Mouse (Mus musculus) megakaryocyte-erythroid progenitor cell, adult 5-6 weeks (primary cell): ENCODE measurements around the gene Gnb3. TPM values are rescaled to one million over a fixed set of nuclear protein-coding genes. Genes with fewer than 3 reads are reported as not detected.
A peak's percentile ranks its signal among the peaks of the same experiment; 100 is the strongest.
"Not testable (repeated sequence)": the region's sequence is repeated elsewhere in the genome, so short reads cannot be mapped to it uniquely, and the experiment has no call there.

Source experiments
- ATAC-seq: replicated peaks from 2 replicates; pipeline ENCODE4 v1.8.0; 2016; ENCODE audit warnings: mild to moderate bottlenecking, inconsistent platforms; ENCODE audit not compliant: severe bottlenecking, poor library complexity, low FRiP score, low TSS enrichment
- total RNA-seq, 2 experiments: library from RNA; stranded (forward) in 1 of 2; stranded (reverse) in 1 of 2; fragments of 200-1000, 215-1000 nt in 1 of 2; fragments of >200 nt in 1 of 2; fragmentation: Nextera tagmentation in 1 of 2; gene quantifications; 2 replicates each; pipeline ENCODE4 v1.2.3; 2014 to 2017

Gnb3 gene
- total RNA-seq, 2 experiments from 2014 or later = not detected

DNA sequence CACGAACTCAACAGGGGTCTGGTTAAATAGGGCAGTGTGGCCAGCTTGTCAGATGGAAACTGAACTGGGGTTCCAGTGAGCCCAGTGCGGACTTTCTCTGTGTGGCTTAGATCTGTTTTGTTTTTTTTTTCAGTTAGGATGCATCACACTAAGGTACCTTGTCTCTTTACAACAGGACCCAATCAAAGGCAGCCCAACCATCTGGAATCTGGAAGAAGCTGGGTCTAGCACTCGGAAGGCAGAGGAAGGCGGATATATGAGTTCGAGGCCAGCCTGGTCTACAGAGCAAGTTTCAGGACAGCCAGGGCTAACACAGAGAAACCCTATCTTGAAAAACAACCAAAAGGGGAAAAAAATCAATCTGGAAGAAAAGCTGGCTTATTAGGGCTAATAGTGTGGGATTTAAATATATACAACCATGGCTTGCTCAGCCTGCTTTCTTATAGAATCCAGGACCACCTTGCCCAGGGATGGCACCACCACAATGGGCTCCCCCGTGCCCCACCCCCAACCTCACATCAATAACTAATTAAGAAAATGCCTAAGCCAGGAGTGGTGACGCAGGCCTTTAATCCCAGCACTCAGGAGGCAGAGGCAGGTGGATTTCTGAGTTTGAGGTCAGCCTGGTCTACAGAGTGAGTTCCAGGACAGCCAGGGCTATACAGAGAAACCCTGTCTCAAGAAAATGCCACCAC, 33.5 kb downstream of the Gnb3 start:
- ATAC-seq = no peak

DNA sequence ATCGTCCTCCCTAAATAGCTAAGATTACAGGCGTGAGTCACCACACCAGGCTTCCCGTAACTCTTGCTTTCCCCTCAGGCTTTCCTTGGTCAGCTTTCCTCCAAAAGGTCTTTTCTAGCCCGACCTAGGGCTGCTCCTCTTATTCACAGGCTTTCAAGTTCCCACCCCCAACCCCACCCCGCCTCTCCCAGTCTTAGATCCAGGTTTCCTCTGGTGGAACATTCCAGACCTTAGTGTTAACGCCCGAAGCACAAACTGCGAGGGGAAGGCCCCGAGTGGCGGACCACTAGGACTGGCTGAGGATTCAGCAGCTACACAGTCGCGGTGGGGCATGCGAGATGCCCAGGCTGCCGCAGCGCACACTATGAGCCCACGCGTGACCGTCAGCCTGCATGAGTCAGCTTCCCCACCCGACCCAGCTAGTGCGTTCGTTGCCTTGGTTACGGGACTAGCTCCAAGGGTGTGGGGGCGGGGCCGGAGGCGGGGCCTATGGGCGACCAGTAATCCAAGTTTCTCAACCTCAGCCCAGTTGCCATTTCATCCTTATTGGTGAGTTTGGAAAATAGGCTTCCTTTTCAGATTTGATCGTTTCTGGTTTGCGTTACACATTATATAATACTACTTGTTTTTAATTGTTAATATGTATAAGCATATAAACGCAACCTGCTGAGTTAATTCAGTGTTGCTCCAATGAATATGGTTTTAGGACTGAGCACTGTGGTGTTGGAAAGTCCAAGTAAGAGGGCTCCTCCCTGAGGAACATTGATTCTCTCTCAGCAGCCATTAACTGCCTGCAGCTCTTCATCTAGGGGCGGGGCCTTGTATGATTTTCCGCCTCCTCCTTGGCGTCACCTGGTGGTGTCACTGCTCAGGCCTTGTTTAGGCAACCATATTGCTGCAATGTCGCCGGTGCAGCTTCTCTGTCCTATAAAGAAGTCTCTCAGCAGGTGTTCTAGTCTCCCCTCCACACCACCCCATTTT, 34.4 kb downstream of the Gnb3 start:
- ATAC-seq = peak; percentile 68

DNA sequence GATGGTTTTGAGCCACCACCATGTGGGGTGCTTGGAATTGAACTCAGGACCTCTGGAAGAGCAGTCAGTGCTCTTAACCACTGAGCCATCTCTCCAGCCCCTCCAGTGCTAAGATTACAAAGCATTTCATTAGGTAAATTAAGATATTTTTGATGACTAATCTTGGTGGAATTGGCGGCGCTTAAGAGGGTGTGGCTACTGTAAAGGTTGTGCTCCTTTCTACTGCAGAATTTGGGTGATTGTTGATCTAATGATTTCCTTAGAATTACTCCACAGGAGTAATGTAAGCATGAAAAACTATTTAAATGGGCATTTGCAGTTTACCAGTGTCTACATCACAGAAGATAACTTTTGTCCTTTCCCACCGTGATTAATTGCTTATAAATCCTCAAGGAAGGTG, 35.7 kb downstream of the Gnb3 start:
- no peak for ATAC-seq

DNA sequence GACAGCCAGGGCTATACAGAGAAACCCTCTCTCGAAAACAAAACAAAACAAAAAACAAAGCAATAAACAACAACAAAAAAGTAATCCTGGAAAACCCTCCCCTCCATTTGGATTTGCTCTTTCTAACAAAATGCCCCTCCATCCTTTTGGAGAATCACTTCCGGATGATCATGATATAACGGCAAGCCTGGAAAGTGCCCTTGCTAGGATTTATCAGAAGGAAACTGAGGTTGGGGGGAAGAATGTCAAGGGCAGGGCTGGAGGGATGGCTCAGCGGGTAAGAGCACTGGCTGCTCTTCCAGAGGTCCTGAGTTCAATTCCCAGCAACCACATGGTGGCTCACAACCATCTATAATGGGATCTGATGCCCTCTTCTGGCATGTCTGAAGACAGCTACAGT, 36.4 kb downstream of the Gnb3 start:
- ATAC-seq = not testable (repeated sequence)

DNA sequence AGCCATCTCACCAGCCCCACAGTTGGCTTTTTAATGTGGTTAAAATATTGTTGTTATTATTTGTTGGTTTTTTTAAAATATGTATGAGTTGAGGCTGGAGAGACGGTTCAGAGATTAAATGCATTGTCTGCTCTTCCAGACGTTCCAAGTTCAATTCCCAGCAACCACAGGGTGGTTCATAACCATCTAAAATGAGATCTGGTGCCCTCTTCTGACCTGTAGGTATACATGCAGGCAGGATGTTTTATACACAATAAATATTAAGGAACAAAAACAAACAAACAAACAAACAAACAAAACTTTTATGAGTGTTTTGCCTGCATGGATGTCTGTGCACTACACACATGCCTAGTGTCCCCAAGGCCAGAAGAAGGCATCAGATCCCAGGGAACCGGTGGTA, 37.0 kb downstream of the Gnb3 start:
- ATAC-seq = no peak

DNA sequence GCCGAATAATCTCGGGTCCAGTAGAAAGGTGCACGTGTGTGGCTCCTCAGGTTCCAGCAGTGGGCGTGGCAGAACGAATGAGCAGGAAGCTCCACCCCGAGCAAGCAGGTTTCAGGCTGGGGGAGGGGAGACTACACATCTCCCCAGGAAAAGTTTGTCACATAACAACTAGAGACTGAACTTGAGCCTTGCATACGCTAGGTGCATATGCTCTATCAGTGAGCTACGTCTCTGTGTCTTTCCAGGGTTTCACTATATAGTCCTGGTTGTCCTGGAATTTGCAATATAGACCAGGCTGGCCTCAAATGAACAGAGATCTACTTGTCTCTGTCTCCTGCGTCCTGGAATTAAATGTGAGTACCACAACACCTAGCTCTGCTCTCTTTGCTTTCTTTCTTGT, 37.7 kb downstream of the Gnb3 start:
- ATAC-seq = peak; percentile 46

DNA sequence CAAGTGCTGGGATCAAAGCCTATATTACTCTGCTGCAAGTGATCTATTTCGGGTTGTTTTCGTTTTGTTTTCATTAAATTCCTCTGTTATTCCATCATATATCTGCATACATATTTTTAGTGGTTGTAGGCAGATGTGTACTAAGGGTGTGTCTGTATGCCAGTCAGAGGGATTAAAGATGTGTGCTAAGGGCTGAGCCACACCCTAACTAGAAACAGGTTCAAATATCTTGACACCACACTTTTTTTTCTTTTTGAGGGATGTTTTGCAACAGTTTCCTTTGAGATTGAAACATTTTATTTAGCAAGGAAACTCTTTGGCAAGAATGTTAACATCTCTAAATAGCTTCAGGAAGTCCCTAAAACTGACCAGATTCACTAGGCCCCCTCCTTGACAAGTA, 43.9 kb downstream of the Gnb3 start:
- ATAC-seq = no peak

DNA sequence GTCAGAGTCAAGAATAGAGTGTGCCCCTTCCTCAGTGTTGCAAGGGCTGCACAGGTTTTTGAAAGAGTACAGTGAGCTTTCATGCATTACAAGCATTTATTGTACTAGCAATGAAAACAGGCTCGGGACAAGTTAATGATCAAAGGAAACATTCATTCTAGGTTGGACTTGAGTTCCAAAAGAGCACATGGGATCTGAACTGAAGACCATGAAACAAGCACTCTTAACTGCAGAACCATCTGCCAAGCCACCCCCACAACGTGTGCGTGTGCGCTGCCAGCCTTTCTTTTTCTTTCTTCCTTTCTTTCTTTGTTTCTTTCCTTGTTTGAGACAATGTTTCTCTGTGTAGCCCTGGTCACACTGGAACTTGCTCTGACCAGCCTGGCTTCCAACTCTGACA, 44.3 kb downstream of the Gnb3 start:
- ATAC-seq = peak; percentile 34; the same call in 1 of the 2 replicates

DNA sequence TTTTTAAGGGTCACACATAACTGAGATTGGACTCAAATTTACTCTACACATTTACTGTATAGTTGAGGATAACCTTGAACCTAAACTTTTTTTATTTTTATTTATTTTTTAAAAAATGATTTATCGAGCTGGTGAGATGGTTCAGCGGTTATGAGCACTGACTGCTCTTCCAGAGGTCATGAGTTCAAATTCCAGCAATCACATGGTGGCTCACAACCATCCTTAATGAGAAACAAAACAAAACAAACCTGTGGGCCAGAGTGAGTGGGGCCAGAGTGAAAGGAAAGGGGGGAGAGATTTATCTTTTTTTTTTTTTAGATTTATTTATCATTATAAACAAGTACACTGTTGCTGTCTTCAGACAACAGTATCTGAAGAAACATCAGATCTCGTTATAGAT, 48.2 kb downstream of the Gnb3 start:
- ATAC-seq = no peak

DNA sequence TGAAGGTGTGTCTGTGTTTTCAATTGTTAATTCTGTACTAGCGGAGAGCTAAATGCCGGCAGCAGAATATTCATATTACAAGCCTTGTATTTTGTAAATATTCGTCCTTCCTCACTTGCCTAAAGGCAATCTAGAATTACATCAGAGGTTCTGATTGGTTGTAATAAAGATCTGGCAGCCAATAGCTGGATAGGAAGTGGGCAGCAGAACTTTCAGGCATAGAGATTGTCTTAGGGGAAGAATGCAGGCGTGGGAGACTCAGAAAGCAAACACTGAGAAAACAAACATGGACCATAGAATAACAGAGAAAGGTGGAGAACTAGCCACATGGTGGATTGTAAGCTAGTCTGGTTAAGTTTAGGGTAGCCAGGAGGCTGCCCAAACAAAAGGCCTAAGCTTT, 50.0 kb downstream of the Gnb3 start:
- no peak for ATAC-seq

DNA sequence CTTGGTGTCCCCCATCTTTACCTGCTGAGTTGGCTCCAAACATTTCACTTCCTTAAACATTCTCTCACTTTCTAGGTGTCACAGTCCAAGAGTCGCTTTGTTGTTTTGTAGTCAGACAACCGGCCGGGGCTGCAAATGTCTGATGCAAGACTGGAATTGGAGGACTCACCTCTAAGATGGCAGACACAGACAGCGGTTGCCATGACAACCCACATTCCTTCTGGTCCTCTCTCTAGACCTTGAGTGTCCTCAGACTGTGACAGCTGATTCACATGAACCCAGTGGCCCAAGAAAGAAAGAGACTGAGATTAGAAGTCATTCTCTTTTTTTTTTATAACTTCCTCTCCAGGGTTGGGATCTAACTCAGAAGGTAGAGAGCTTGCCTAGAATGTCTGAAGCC, 50.6 kb downstream of the Gnb3 start:
- no peak for ATAC-seq

DNA sequence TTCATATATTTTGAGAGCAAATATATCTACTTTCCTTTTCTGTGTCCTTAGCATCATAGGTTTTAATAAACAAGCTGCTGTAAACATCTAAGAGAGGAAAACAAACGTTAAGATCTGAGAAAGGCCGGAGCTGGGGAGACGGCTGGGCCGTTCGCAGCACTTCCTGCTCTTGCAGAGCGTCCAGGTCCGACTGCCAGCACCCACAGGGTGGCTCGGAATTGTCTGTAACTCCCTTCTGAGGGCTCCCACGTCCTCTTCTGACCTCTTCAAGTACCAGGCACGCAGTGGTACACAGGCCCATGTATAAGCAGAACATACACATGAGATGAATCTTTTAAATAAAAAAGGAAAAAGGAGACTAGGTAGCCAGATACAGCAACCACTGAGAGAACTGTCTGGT, 52.4 kb downstream of the Gnb3 start:
- ATAC-seq = no peak

DNA sequence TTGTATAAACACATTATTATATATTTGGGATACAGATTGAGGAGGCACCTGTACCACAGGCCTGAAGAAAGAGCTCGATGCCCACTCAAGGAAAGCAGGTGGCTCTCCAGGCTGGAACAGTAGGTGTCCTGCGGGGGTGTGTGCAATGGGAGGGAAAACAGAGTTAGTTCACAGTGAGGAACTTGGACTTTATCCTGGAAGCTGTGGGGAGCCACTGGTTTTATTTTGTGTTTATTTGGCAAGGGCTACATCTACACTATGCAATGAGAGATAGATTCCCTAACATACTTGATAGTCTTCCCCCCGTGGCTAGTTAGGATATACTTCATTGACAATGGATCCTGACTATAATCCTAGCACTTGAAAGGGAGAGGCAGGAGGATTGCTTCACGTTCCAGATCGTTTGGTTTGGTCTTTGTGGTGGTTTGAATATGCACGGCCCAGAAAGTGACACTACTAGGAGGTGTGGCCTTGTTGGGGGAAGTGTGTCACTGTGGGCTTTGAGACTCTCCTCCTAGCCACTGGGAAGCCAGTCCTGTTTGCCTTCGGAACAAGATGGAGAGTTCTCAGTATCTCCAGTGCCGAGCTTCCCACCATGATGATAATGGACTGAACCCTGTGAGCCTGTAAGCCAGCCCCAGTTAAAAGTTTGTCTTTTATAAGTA, 53.2 kb downstream of the Gnb3 start:
- no peak for ATAC-seq

Other genes with a start within 250 kb of the Gnb3 start
- not detected in 2 replicates for gene C1s2, start 204.2 kb downstream of the Gnb3 start, total RNA-seq (2014; fragmentation: Nextera tagmentation)
- gene C1s2, start 204.2 kb downstream of the Gnb3 start, total RNA-seq (2017) = not detected in 2 replicates
- gene Lpcat3, start 177.2 kb downstream of the Gnb3 start, total RNA-seq (2014; fragmentation: Nextera tagmentation) = 78.8 and 91.1 TPM in 2 replicates
- gene Lpcat3, start 177.2 kb downstream of the Gnb3 start, total RNA-seq (2017) = 53.1 and 89.0 TPM in 2 replicates
- gene Emg1, start 128.1 kb downstream of the Gnb3 start, total RNA-seq (2014; fragmentation: Nextera tagmentation) = 242 and 387 TPM in 2 replicates
- gene Emg1, start 128.1 kb downstream of the Gnb3 start, total RNA-seq (2017) = 375 and 422 TPM in 2 replicates
- gene Phb2, start 127.9 kb downstream of the Gnb3 start, total RNA-seq (2014; fragmentation: Nextera tagmentation) = 467 and 537 TPM in 2 replicates
- 474 and 558 TPM in 2 replicates for gene Phb2, start 127.9 kb downstream of the Gnb3 start, total RNA-seq (2017)
- gene Ptpn6, start 101.6 kb downstream of the Gnb3 start, total RNA-seq (2014; fragmentation: Nextera tagmentation) = 65.4 and 76.0 TPM in 2 replicates
- gene Ptpn6, start 101.6 kb downstream of the Gnb3 start, total RNA-seq (2017) = 189 and 237 TPM in 2 replicates
- 110 and 141 TPM in 2 replicates for gene Grcc10, start 98.9 kb downstream of the Gnb3 start, total RNA-seq (2014; fragmentation: Nextera tagmentation)
- gene Grcc10, start 98.9 kb downstream of the Gnb3 start, total RNA-seq (2017) = 66.5 and 83.5 TPM in 2 replicates
- gene Gm45234, start 84.3 kb downstream of the Gnb3 start, total RNA-seq (2014; fragmentation: Nextera tagmentation) = not detected in 2 replicates
- gene Gm45234, start 84.3 kb downstream of the Gnb3 start, total RNA-seq (2017) = not detected in 2 replicates
- 12.9 and 14.4 TPM in 2 replicates for gene Atn1, start 83.8 kb downstream of the Gnb3 start, total RNA-seq (2014; fragmentation: Nextera tagmentation)
- gene Atn1, start 83.8 kb downstream of the Gnb3 start, total RNA-seq (2017) = 1.5 and 1.9 TPM in 2 replicates
- gene Eno2, start 70.6 kb downstream of the Gnb3 start, total RNA-seq (2014; fragmentation: Nextera tagmentation) = 0.74 TPM in 1 of 2 replicates, not detected in the other
- not detected in 2 replicates for gene Eno2, start 70.6 kb downstream of the Gnb3 start, total RNA-seq (2017)
- gene Lrrc23, start 60.5 kb downstream of the Gnb3 start, total RNA-seq (2014; fragmentation: Nextera tagmentation) = 0.77 TPM in 1 of 2 replicates, not detected in the other
- 6.7 TPM in 1 of 2 replicates, not detected in the other for gene Lrrc23, start 60.5 kb downstream of the Gnb3 start, total RNA-seq (2017)
- gene Spsb2, start 31.6 kb downstream of the Gnb3 start, total RNA-seq (2014; fragmentation: Nextera tagmentation) = 1.9 and 5.1 TPM in 2 replicates
- 4.1 and 5.5 TPM in 2 replicates for gene Spsb2, start 31.6 kb downstream of the Gnb3 start, total RNA-seq (2017)
- gene Tpi1, start 26.0 kb downstream of the Gnb3 start, total RNA-seq (2014; fragmentation: Nextera tagmentation) = 258 and 264 TPM in 2 replicates
- gene Tpi1, start 26.0 kb downstream of the Gnb3 start, total RNA-seq (2017) = 179 and 201 TPM in 2 replicates
- 85.0 and 100 TPM in 2 replicates for gene Usp5, start 10.8 kb downstream of the Gnb3 start, total RNA-seq (2014; fragmentation: Nextera tagmentation)
- gene Usp5, start 10.8 kb downstream of the Gnb3 start, total RNA-seq (2017) = 75.7 and 80.9 TPM in 2 replicates
- gene Cdca3, start 10.7 kb downstream of the Gnb3 start, total RNA-seq (2014; fragmentation: Nextera tagmentation) = 100 and 181 TPM in 2 replicates
- 90.3 and 111 TPM in 2 replicates for gene Cdca3, start 10.7 kb downstream of the Gnb3 start, total RNA-seq (2017)
- 0.61 and 3.0 TPM in 2 replicates for gene P3h3, start 17.5 kb upstream of the Gnb3 start, total RNA-seq (2014; fragmentation: Nextera tagmentation)
- gene P3h3, start 17.5 kb upstream of the Gnb3 start, total RNA-seq (2017) = 0.89 and 2.2 TPM in 2 replicates
- not detected in 2 replicates for gene Gpr162, start 23.7 kb upstream of the Gnb3 start, total RNA-seq (2014; fragmentation: Nextera tagmentation)
- not detected in 2 replicates for gene Gpr162, start 23.7 kb upstream of the Gnb3 start, total RNA-seq (2017)
- not detected in 2 replicates for gene Cd4, start 47.9 kb upstream of the Gnb3 start, total RNA-seq (2014; fragmentation: Nextera tagmentation)
- gene Cd4, start 47.9 kb upstream of the Gnb3 start, total RNA-seq (2017) = not detected in 2 replicates
- gene Lag3, start 71.4 kb upstream of the Gnb3 start, total RNA-seq (2014; fragmentation: Nextera tagmentation) = 0.09 and 0.35 TPM in 2 replicates
- 1.6 TPM in 1 of 2 replicates, not detected in the other for gene Lag3, start 71.4 kb upstream of the Gnb3 start, total RNA-seq (2017)
- gene Ptms, start 79.8 kb upstream of the Gnb3 start, total RNA-seq (2014; fragmentation: Nextera tagmentation) = 5.3 and 30.7 TPM in 2 replicates
- gene Ptms, start 79.8 kb upstream of the Gnb3 start, total RNA-seq (2017) = 21.6 and 22.1 TPM in 2 replicates
- 103 and 117 TPM in 2 replicates for gene Mlf2, start 91.1 kb upstream of the Gnb3 start, total RNA-seq (2014; fragmentation: Nextera tagmentation)
- 59.2 and 99.1 TPM in 2 replicates for gene Mlf2, start 91.1 kb upstream of the Gnb3 start, total RNA-seq (2017)
- 71.0 and 117 TPM in 2 replicates for gene Cops7a, start 125.3 kb upstream of the Gnb3 start, total RNA-seq (2014; fragmentation: Nextera tagmentation)
- gene Cops7a, start 125.3 kb upstream of the Gnb3 start, total RNA-seq (2017) = 46.8 and 57.5 TPM in 2 replicates
- gene Pianp, start 156.4 kb upstream of the Gnb3 start, total RNA-seq (2014; fragmentation: Nextera tagmentation) = not detected in 2 replicates
- gene Pianp, start 156.4 kb upstream of the Gnb3 start, total RNA-seq (2017) = not detected in 2 replicates
- gene Zfp384, start 168.9 kb upstream of the Gnb3 start, total RNA-seq (2014; fragmentation: Nextera tagmentation) = 67.0 and 86.8 TPM in 2 replicates
- 18.5 and 18.6 TPM in 2 replicates for gene Zfp384, start 168.9 kb upstream of the Gnb3 start, total RNA-seq (2017)
- gene Ing4, start 199.5 kb upstream of the Gnb3 start, total RNA-seq (2014; fragmentation: Nextera tagmentation) = 23.6 and 45.9 TPM in 2 replicates
- gene Ing4, start 199.5 kb upstream of the Gnb3 start, total RNA-seq (2017) = 43.0 and 51.1 TPM in 2 replicates
- gene Acrbp, start 209.4 kb upstream of the Gnb3 start, total RNA-seq (2014; fragmentation: Nextera tagmentation) = 8.6 and 16.5 TPM in 2 replicates
- gene Acrbp, start 209.4 kb upstream of the Gnb3 start, total RNA-seq (2017) = 0.95 and 8.6 TPM in 2 replicates
- not detected in 2 replicates for gene Lpar5, start 227.6 kb upstream of the Gnb3 start, total RNA-seq (2014; fragmentation: Nextera tagmentation)
- 4.3 TPM in 1 of 2 replicates, not detected in the other for gene Lpar5, start 227.6 kb upstream of the Gnb3 start, total RNA-seq (2017)